ENCODE assay signal across 26 mouse cellular contexts in genomic region chr5:29577795-29578631, GRCm38 (mm10). TPM values are rescaled to one million over a fixed set of nuclear protein-coding genes. Genes with fewer than 3 reads are reported as not detected.
DNase-seq lines count a peak whose midpoint lies in the region; ATAC-seq lines count a peak whose summit lies in the region.
"Had no signal": no experiment of that assay in that cellular context is flagged by ENCODE, and none has a peak within 500 bp of the region (broad histone marks: within the 10 kb centered on the region; RNA-seq: fewer than 3 reads in every experiment).

No protein-coding gene starts in this region.

- H3K4me3 ChIP-seq in liver, embryonic 12.5 days: peak overlapping the region; percentile 14; the same call in 1 of the 2 replicates
- H3K4me3 ChIP-seq: embryonic facial prominence, embryonic 15.5 days; forebrain, embryonic 10.5 days; heart, embryonic 15.5 days; hindbrain, embryonic 13.5 days; left cerebral cortex, adult 2 months; limb, embryonic 15.5 days; midbrain, embryonic 12.5 days had no signal

- peak overlapping the region; percentile 88 for H3K27ac ChIP-seq in liver, embryonic 12.5 days
- H3K27ac ChIP-seq: embryonic facial prominence, embryonic 15.5 days; forebrain, embryonic 10.5 days; heart, embryonic 15.5 days; hindbrain, embryonic 13.5 days; left cerebral cortex, adult 2 months; limb, embryonic 15.5 days; midbrain, embryonic 12.5 days had no signal

- peaks cover 39% of the 10 kb centered on the region for H3K36me3 ChIP-seq in liver, embryonic 12.5 days
- H3K36me3 ChIP-seq: hindbrain, embryonic 13.5 days had no signal

- H3K4me2 ChIP-seq in liver, embryonic 12.5 days: peak overlapping the region; percentile 52
- H3K4me2 ChIP-seq: embryonic facial prominence, embryonic 15.5 days; heart, embryonic 15.5 days; hindbrain, embryonic 13.5 days; limb, embryonic 15.5 days; midbrain, embryonic 12.5 days had no signal

- peaks cover 40% of the 10 kb centered on the region for H3K4me1 ChIP-seq in liver, embryonic 12.5 days
- H3K4me1 ChIP-seq: embryonic facial prominence, embryonic 15.5 days; forebrain, embryonic 10.5 days; heart, embryonic 15.5 days; limb, embryonic 15.5 days; midbrain, embryonic 12.5 days had no signal

- DNase-seq in spleen, postnatal 10 days (ENCODE audit: low spot score in 2 of 2): peak; percentile 8 to 25
- no peak for DNase-seq in spleen, adult 18-20 months
- peak; percentile 51 for DNase-seq in c-Kit-positive CD71-positive TER-119-negative erythroid progenitor cells, embryonic 14.5 days (ENCODE audit: low read depth)
- no peak for DNase-seq in adrenal gland, postnatal 4 days (ENCODE audit: low spot score in 2 of 2)
- no peak for DNase-seq in thymus, postnatal 4 days
- no peak for DNase-seq in B cell, adult 2 months
- DNase-seq: adrenal gland, adult 8-10 months; cerebellum, adult 11 months; cerebellum, adult 9-11 months; forebrain, postnatal 0 days; heart, postnatal 36 days; kidney, adult 11 months; kidney, postnatal 4 days; layer of hippocampus, adult 9-11 months; left cerebral cortex, postnatal 4 days; lung, postnatal 4 days had no signal

- ATAC-seq in liver, embryonic 12.5 days: peak; percentile 92
- peak; percentile 70 for ATAC-seq in megakaryocyte progenitor cell, adult 5-6 weeks (replicated peaks; ENCODE audit: poor library complexity)
- ATAC-seq: activated CD4-positive, CD25-positive, alpha-beta regulatory T cell, adult 4 months; forebrain, postnatal 0 days had no signal

- no peak overlapping the region for H3K9ac ChIP-seq in liver, embryonic 12.5 days
- H3K9ac ChIP-seq: embryonic facial prominence, embryonic 15.5 days; forebrain, postnatal 0 days; heart, embryonic 15.5 days; hindbrain, embryonic 13.5 days; limb, embryonic 15.5 days; midbrain, embryonic 12.5 days had no signal

- H3K27me3 ChIP-seq in liver, embryonic 12.5 days (replicated peaks): no peaks in the 10 kb centered on the region
- H3K27me3 ChIP-seq: embryonic facial prominence, embryonic 15.5 days; heart, embryonic 15.5 days; hindbrain, embryonic 13.5 days; limb, embryonic 15.5 days; midbrain, embryonic 12.5 days had no signal

- no peaks in the 10 kb centered on the region for H3K9me3 ChIP-seq in liver, embryonic 12.5 days (replicated peaks)
- H3K9me3 ChIP-seq: embryonic facial prominence, embryonic 15.5 days; heart, embryonic 15.5 days; hindbrain, embryonic 13.5 days; limb, embryonic 15.5 days; midbrain, embryonic 12.5 days had no signal

- 65% methylated on average over 4 of the region's 4 CpGs for WGBS in liver, embryonic 12.5 days (ENCODE audit: insufficient replicate concordance)

RNA-seq across cellular contexts. Expression of gene Ube3c, which starts 9.0 kb away (rescaled TPM):
- polyA plus RNA-seq in liver, embryonic 12.5 days (2016; fragmentation: Nextera tagmentation; extraction: Ambion mirVana): 28.2 and 28.7 TPM in 2 replicates
- 26.3 and 28.3 TPM in 2 replicates for total RNA-seq in megakaryocyte progenitor cell, adult 5-6 weeks (2015)
- total RNA-seq in megakaryocyte progenitor cell, adult 5-6 weeks (2017): 27.2 and 33.3 TPM in 2 replicates
- 10 to 100 TPM; 46.2 to 49.5 TPM for total RNA-seq in adrenal gland, postnatal 4 days (2021)

Comparison
In these comparisons a context has a peak if more than half of its experiments do, and no peak if none do; other contexts are left out.
1. DNase-seq: peak in spleen, postnatal 10 days (2 of 2) and c-Kit-positive CD71-positive TER-119-negative erythroid progenitor cells, embryonic 14.5 days (single experiment); none in spleen, adult 18-20 months (0 of 2), adrenal gland, postnatal 4 days (0 of 2), thymus, postnatal 4 days (single experiment) and B cell, adult 2 months (0 of 2).